Mouse (Mus musculus) forebrain, embryonic 12.5 days (tissue): ENCODE results near the gene Nudt2. TPM values are rescaled to one million over a fixed set of nuclear protein-coding genes. Genes with fewer than 3 reads are reported as not detected.

Experiments
- ATAC-seq: fragments of 200-750 bp; cut with Nextera tagmentation; 2 replicates; pipeline ENCODE4 v1.8.0; 2017; ENCODE audit warnings: moderate TSS enrichment; ENCODE audit not compliant: low FRiP score
- H3K27ac ChIP-seq: fragments of 300-500 bp; sonication (generic); 2 replicates; pipeline ENCODE4 v1.5.1; 2016; ENCODE audit warnings: mild to moderate bottlenecking
- H3K27me3 ChIP-seq: fragments of 300-500 bp; sonication (generic); 2 replicates; pipeline ENCODE4 v1.6.1; 2016; ENCODE audit warnings: mild to moderate bottlenecking
- H3K36me3 ChIP-seq: fragments of 300-500 bp; sonication (generic); replicated peaks from 2 replicates; pipeline ENCODE4 v1.6.1; 2016; ENCODE audit warnings: mild to moderate bottlenecking
- H3K4me1 ChIP-seq: fragments of 300-500 bp; sonication (generic); 2 replicates; pipeline ENCODE4 v1.6.1; 2016
- H3K4me2 ChIP-seq: fragments of 300-500 bp; sonication (generic); 2 replicates; pipeline ENCODE4 v1.6.1; 2016; ENCODE audit warnings: mild to moderate bottlenecking, moderate library complexity
- H3K4me3 ChIP-seq: fragments of 300-500 bp; sonication (generic); replicated peaks from 2 replicates; pipeline ENCODE4 v1.5.1; 2016; ENCODE audit warnings: mild to moderate bottlenecking
- H3K9ac ChIP-seq: fragments of 300-500 bp; sonication (generic); 2 replicates; pipeline ENCODE4 v1.6.1; 2016; ENCODE audit warnings: mild to moderate bottlenecking
- H3K9me3 ChIP-seq: fragments of 300-500 bp; sonication (generic); 2 replicates; pipeline ENCODE4 v1.6.1; 2016
- WGBS: fragments of 180-500 bp; shearing (Covaris S2); methylation state at CpG from one replicate; pipeline ENCODE4 v1.1.7; 2016; 5-methylcytosine and 5-hydroxymethylcytosine counted together
- polyA plus RNA-seq: library from polyadenylated mRNA; unstranded; fragments of >200 nt; fragmentation: Nextera tagmentation; extraction: Ambion mirVana; gene quantifications from 2 replicates; pipeline ENCODE4 v1.2.1, GENCODE M21; 2016

The Nudt2 gene
- polyA plus RNA-seq, 1 experiment from 2014 or later, result 64.0 TPM

DNA sequence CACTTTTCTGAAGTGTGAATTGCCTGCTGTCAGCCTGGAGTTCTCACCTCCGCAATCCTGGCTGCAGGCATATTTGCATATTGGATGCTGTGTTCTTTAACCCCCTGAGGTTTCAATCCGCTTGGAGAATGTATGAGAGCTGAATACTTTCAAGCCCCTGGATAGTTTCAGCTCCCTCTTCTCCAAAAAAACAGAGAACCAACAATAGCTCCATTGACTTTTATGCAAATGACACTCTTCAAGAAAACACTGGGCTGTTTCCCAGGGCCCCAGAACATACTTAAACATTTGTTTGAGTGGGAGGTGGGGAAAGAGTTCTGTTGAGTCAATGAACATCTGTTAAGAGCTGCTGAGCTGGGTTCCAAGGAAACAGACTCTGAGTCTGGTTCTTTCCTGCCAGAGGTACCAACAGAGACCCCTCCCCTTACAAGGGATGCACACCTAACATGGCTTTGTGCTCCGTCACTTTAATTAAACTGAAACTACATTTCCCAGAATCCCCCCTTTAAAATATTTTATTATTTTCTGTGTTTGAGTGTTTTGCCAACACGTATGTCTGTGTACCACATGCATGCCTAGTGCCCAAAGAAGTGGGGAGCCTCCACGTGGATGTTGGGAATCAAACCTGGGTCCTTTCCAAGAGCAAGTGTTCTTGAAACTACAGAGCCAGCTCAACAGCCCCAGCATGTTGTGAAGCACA lies 5.9 kb downstream of the Nudt2 start:
- Histone ChIP-seq H3K36me3 (no peaks in the 10 kb centered on the region), H3K27me3 (no peaks in the 10 kb centered on the region), H3K4me2 (peak overlapping the region; percentile 5; the same call in 1 of the 2 replicates), H3K4me1 (peaks cover 31% of the 10 kb centered on the region), H3K4me3 (no peak overlapping the region), H3K9me3 (no peaks in the 10 kb centered on the region), H3K27ac (peak overlapping the region; percentile 78), H3K9ac (no peak overlapping the region)
- peak; percentile 73 for ATAC-seq
- WGBS, result 22% methylated on average over 5 of the region's 5 CpGs

DNA sequence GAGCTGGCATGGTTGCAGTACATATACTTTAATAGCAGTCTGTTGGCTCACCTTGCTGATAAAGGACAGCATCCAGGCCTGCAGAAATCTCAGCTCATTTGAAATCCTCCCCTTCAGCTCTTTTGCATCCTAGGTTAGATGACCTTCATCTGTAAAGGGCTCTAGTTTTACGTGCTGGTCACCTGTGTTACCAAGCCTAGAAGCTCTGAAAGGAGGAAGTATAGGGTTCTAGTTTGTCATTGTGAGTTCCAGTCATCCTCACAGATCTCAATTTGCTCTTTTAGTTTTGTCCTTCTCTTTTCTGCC lies 6.4 kb downstream of the Nudt2 start:
- Histone ChIP-seq H3K36me3 (no peaks in the 10 kb centered on the region), H3K9ac (no peak overlapping the region), H3K4me1 (peaks cover 31% of the 10 kb centered on the region), H3K4me2 (peak overlapping the region; percentile 5; the same call in 1 of the 2 replicates), H3K27me3 (no peaks in the 10 kb centered on the region), H3K9me3 (no peaks in the 10 kb centered on the region), H3K27ac (peak overlapping the region; percentile 78), H3K4me3 (no peak overlapping the region)
- no peak for ATAC-seq
- 81% methylated on average over 1 of the region's 1 CpGs for WGBS

- no peak for ATAC-seq
- H3K9ac ChIP-seq, result no peak overlapping the region
Measured at GRCm38 (mm10) chr4:41477648-41478160, 12.8 kb downstream of the Nudt2 start.

GRCm38 (mm10) chr4:41478751-41479455 lies 14.0 kb downstream of the Nudt2 start:
- Histone ChIP-seq H3K27me3 (no peaks in the 10 kb centered on the region), H3K36me3 (peaks cover 13% of the 10 kb centered on the region; the same call in 1 of the 2 replicates), H3K4me3 (no peak overlapping the region), H3K9ac (no peak overlapping the region), H3K4me1 (peaks cover 2% of the 10 kb centered on the region; the same call in 1 of the 2 replicates), H3K27ac (no peak overlapping the region), H3K4me2 (no peak overlapping the region), H3K9me3 (no peaks in the 10 kb centered on the region)
- WGBS, result 61% methylated on average over 4 of the region's 4 CpGs
- ATAC-seq, result no peak

More at GRCm38 (mm10) chr4:41477648-41478160, 12.8 kb downstream of the Nudt2 start:
- H3K27ac ChIP-seq, result no peak overlapping the region
- no peaks in the 10 kb centered on the region for H3K9me3 ChIP-seq
- WGBS, result 88% methylated on average over 9 of the region's 9 CpGs
- H3K36me3 ChIP-seq, result peaks cover 13% of the 10 kb centered on the region; the same call in 1 of the 2 replicates
- no peaks in the 10 kb centered on the region for H3K27me3 ChIP-seq
- no peak overlapping the region for H3K4me3 ChIP-seq
- H3K4me1 ChIP-seq, result peaks cover 2% of the 10 kb centered on the region; the same call in 1 of the 2 replicates
- no peak overlapping the region for H3K4me2 ChIP-seq

GRCm38 (mm10) chr4:41479456-41479804 lies 14.5 kb downstream of the Nudt2 start:
- 75% methylated on average over 1 of the region's 1 CpGs for WGBS
- ATAC-seq, result no peak
- H3K4me1 ChIP-seq, result peaks cover 2% of the 10 kb centered on the region; the same call in 1 of the 2 replicates
- no peak overlapping the region for H3K27ac ChIP-seq
- no peaks in the 10 kb centered on the region for H3K9me3 ChIP-seq
- no peak overlapping the region for H3K4me3 ChIP-seq
- H3K9ac ChIP-seq, result no peak overlapping the region
- no peaks in the 10 kb centered on the region for H3K27me3 ChIP-seq
- peaks cover 13% of the 10 kb centered on the region; the same call in 1 of the 2 replicates for H3K36me3 ChIP-seq
- H3K4me2 ChIP-seq, result no peak overlapping the region

DNA sequence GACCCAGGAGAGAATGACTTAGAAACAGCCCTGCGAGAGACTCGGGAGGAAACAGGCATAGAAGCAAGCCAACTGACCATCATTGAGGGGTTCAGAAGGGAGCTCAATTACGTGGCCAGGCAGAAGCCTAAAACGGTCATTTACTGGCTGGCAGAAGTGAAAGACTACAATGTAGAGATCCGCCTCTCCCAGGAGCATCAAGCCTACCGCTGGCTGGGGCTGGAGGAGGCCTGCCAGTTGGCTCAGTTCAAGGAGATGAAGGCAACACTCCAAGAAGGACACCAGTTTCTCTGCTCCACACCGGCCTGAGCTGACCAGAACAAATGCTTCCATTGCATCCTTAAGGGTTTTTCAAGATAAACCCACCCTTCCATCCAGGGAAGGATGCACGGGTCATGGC lies 15.3 kb downstream of the Nudt2 start:
- peaks cover 13% of the 10 kb centered on the region; the same call in 1 of the 2 replicates for H3K36me3 ChIP-seq
- H3K27ac ChIP-seq, result no peak overlapping the region
- no peak overlapping the region for H3K9ac ChIP-seq
- 86% methylated on average over 8 of the region's 8 CpGs for WGBS
- H3K9me3 ChIP-seq, result no peaks in the 10 kb centered on the region
- no peak overlapping the region for H3K4me3 ChIP-seq
- no peaks in the 10 kb centered on the region for H3K27me3 ChIP-seq
- no peak overlapping the region for H3K4me2 ChIP-seq
- H3K4me1 ChIP-seq, result peaks cover 2% of the 10 kb centered on the region; the same call in 1 of the 2 replicates
- no peak for ATAC-seq

- H3K9ac ChIP-seq, result no peak overlapping the region
- no peaks in the 10 kb centered on the region for H3K27me3 ChIP-seq
- WGBS, result 65% methylated on average over 6 of the region's 6 CpGs
- H3K36me3 ChIP-seq, result peaks cover 13% of the 10 kb centered on the region; the same call in 1 of the 2 replicates
- no peak overlapping the region for H3K4me3 ChIP-seq
- no peaks in the 10 kb centered on the region for H3K9me3 ChIP-seq
- no peak overlapping the region for H3K4me2 ChIP-seq
- peak overlapping the region; percentile 20; the same call in 1 of the 2 replicates for H3K27ac ChIP-seq
- no peak for ATAC-seq
- H3K4me1 ChIP-seq, result peaks cover 2% of the 10 kb centered on the region; the same call in 1 of the 2 replicates
Measured at GRCm38 (mm10) chr4:41481601-41482017, 16.7 kb downstream of the Nudt2 start.

- no peaks in the 10 kb centered on the region for H3K9me3 ChIP-seq
- WGBS, result 88% methylated on average over 7 of the region's 7 CpGs
- no peak for ATAC-seq
Measured at GRCm38 (mm10) chr4:41492951-41493350, 28.0 kb downstream of the Nudt2 start.

DNA sequence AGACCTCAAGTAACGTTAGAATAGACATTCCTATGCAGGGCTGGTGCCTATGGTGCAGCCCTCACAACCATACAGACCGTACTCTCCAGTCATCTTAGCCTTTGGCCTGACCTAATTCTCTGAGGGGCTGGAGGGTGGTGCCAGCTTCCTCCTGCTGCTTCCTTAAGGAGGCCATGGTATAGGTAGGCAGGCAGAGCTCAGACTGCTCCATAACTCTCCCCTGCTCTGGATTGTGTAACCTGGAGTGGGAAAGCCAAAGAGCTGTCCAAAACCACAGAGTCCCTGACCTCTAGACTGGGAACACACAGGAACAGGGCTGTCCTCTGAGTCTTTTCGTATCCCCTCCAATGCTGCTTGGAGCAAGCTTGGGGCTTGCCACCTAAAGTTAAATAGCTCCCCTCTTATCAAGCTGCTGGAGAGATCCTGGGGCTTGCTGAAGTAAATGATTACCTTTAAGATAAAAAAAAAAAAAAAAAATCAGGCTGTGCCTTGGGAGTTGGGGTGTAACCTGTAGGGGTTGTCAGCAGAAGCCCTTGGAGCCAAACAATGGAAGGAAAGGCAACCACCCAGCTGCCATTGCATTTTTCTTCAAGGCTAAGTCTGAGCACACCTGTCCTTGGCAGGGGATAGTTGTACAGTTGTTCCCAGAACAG lies 28.6 kb downstream of the Nudt2 start:
- no peak overlapping the region for H3K27ac ChIP-seq
- no peaks in the 10 kb centered on the region for H3K36me3 ChIP-seq
- H3K9ac ChIP-seq, result no peak overlapping the region
- H3K4me2 ChIP-seq, result no peak overlapping the region
- no peak for ATAC-seq
- H3K27me3 ChIP-seq, result peaks cover 40% of the 10 kb centered on the region
- H3K4me3 ChIP-seq, result no peak overlapping the region
- 83% methylated on average over 3 of the region's 3 CpGs for WGBS
- H3K4me1 ChIP-seq, result peaks cover 13% of the 10 kb centered on the region
- H3K9me3 ChIP-seq, result no peaks in the 10 kb centered on the region

More at GRCm38 (mm10) chr4:41492951-41493350, 28.0 kb downstream of the Nudt2 start:
- no peak overlapping the region for H3K9ac ChIP-seq
- H3K36me3 ChIP-seq, result no peaks in the 10 kb centered on the region
- H3K4me2 ChIP-seq, result no peak overlapping the region
- peaks cover 7% of the 10 kb centered on the region for H3K4me1 ChIP-seq
- no peak overlapping the region for H3K4me3 ChIP-seq
- H3K27ac ChIP-seq, result no peak overlapping the region
- H3K27me3 ChIP-seq, result peaks cover 33% of the 10 kb centered on the region

- no peaks in the 10 kb centered on the region for H3K9me3 ChIP-seq
- peaks cover 48% of the 10 kb centered on the region for H3K27me3 ChIP-seq
- no peak overlapping the region for H3K27ac ChIP-seq
- no peaks in the 10 kb centered on the region for H3K36me3 ChIP-seq
- H3K4me3 ChIP-seq, result no peak overlapping the region
- no peak overlapping the region for H3K9ac ChIP-seq
- H3K4me2 ChIP-seq, result no peak overlapping the region
- WGBS, result 60% methylated on average over 3 of the region's 3 CpGs
- ATAC-seq, result no peak
- H3K4me1 ChIP-seq, result peaks cover 21% of the 10 kb centered on the region
Measured at GRCm38 (mm10) chr4:41494378-41494777, 29.4 kb downstream of the Nudt2 start.

DNA sequence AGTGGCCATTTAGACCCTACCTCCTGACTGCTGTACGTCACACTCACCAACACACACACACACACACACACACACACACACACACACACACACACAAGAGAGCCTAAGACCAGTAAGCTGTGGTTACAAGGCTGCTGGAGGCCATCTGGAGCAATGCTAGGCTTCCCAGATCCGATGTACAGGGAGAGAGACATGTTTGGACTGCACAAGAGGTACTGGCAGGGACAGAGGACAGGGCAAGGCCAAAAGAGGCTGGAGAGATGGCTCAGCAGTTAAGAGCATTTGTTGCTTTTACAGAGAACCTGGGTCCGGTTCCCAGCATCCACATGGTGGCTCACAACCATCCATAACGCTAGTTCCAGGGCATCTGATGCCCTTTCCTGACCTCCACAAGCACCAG lies 30.1 kb downstream of the Nudt2 start:
- no peak for ATAC-seq
- 92% methylated on average over 4 of the region's 4 CpGs for WGBS

DNA sequence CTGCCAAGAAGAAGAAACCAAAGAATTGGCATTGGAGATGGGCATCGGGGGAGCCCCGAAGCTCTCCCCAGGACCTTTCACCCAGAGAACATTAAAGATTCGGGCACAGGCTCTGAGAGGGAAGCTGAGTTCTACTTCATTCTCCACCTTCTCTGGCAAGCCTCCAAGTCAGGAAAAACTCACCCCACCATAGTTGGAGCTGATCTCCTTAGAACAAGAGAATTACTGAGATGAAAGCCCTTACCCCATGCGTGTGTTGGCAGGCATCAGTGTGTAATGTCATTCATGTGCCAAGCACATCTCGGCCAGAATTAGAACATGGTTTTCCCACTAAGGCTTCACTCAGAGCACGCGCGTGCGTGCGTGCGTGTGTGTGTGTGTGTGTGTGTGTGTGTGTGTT lies 30.9 kb downstream of the Nudt2 start:
- peaks cover 62% of the 10 kb centered on the region for H3K27me3 ChIP-seq
- H3K4me3 ChIP-seq, result no peak overlapping the region
- H3K4me1 ChIP-seq, result peaks cover 21% of the 10 kb centered on the region
- no peaks in the 10 kb centered on the region for H3K36me3 ChIP-seq
- H3K9me3 ChIP-seq, result no peaks in the 10 kb centered on the region
- no peak overlapping the region for H3K27ac ChIP-seq
- ATAC-seq, result no peak
- no peak overlapping the region for H3K4me2 ChIP-seq
- 80% methylated on average over 11 of the region's 11 CpGs for WGBS
- H3K9ac ChIP-seq, result no peak overlapping the region

More for the DNA sequence above, 30.1 kb downstream of the Nudt2 start:
- Histone ChIP-seq H3K27ac (no peak overlapping the region), H3K9ac (no peak overlapping the region), H3K36me3 (no peaks in the 10 kb centered on the region), H3K4me2 (no peak overlapping the region), H3K4me3 (no peak overlapping the region), H3K4me1 (peaks cover 21% of the 10 kb centered on the region), H3K27me3 (peaks cover 54% of the 10 kb centered on the region), H3K9me3 (no peaks in the 10 kb centered on the region)
